Mouse (Mus musculus): ENCODE measurements around the gene Tbc1d10a.

Tbc1d10a gene

GRCm38 (mm10) chr11:4240151-4240550 is 53.6 kb downstream of the Tbc1d10a start:
- DNase-seq: no peak

- DNase-seq: no peak
Observed at GRCm38 (mm10) chr11:4241180-4241579, 54.6 kb downstream of the Tbc1d10a start.

- DNase-seq: no peak
Observed at GRCm38 (mm10) chr11:4246126-4246525, 59.5 kb downstream of the Tbc1d10a start.

- DNase-seq: no peak
Observed at GRCm38 (mm10) chr11:4246623-4247022, 60.0 kb downstream of the Tbc1d10a start.

GRCm38 (mm10) chr11:4247201-4247959 is 60.8 kb downstream of the Tbc1d10a start:
- peak; percentile 36 to 53 for DNase-seq

GRCm38 (mm10) chr11:4249151-4249550 is 62.6 kb downstream of the Tbc1d10a start:
- no peak for DNase-seq

- no peak for DNase-seq
Observed at GRCm38 (mm10) chr11:4250290-4250689, 63.7 kb downstream of the Tbc1d10a start.

GRCm38 (mm10) chr11:4251376-4251775 is 64.8 kb downstream of the Tbc1d10a start:
- no peak for DNase-seq

- DNase-seq: no peak
Observed at GRCm38 (mm10) chr11:4252886-4253285, 66.3 kb downstream of the Tbc1d10a start.

GRCm38 (mm10) chr11:4256846-4257607 is 70.4 kb downstream of the Tbc1d10a start, which contains the start of gene Lif:
TSS of gene Lif (plus strand) at chr11:4257557.
- no peak for DNase-seq

GRCm38 (mm10) chr11:4257756-4258155 is 71.2 kb downstream of the Tbc1d10a start:
- no peak for DNase-seq

- DNase-seq: peak; percentile 84 to 85
Observed at GRCm38 (mm10) chr11:4258657-4259082, 72.1 kb downstream of the Tbc1d10a start.

GRCm38 (mm10) chr11:4260463-4261187 is 74.0 kb downstream of the Tbc1d10a start:
- no peak for DNase-seq

GRCm38 (mm10) chr11:4261188-4261494 is 74.6 kb downstream of the Tbc1d10a start:
- DNase-seq: peak; percentile 69 to 70

GRCm38 (mm10) chr11:4261969-4262368 is 75.4 kb downstream of the Tbc1d10a start:
- DNase-seq: no peak

- DNase-seq: no peak
Observed at GRCm38 (mm10) chr11:4262847-4263246, 76.3 kb downstream of the Tbc1d10a start.

- DNase-seq: no peak
Observed at GRCm38 (mm10) chr11:4263296-4263695, 76.7 kb downstream of the Tbc1d10a start.

GRCm38 (mm10) chr11:4264066-4264465 is 77.5 kb downstream of the Tbc1d10a start:
- no peak for DNase-seq
